Mouse (Mus musculus) lung, postnatal 14 days (tissue): ENCODE data around the gene Ndrg3.
"Not testable (repeated sequence)": the region's sequence is repeated elsewhere in the genome, so short reads cannot be mapped to it uniquely, and the experiment has no call there.

Source experiments
- DNase-seq: peaks from one replicate; pipeline ENCODE4 v3.0.0; 2021

Ndrg3 gene

DNA sequence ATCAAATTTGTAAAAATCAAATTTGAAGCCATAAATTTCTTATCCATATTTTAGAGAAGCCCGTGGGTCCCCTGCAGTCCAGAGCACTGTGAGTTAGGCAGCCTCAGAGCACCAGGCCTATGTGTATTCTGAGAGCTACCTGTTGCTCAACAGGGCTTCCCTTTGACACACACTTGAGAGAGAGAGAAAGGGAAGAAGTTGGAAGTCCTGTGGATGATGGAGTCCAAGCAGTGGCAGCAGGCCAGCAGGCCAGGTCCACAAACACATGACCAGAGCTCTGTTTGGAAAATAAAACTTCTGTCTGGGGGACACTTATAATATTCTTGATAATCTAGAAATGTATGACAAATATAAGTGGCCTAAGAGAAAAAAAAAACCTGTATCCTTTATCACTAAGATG is 58.4 kb downstream of the Ndrg3 start:
- no peak for DNase-seq

DNA sequence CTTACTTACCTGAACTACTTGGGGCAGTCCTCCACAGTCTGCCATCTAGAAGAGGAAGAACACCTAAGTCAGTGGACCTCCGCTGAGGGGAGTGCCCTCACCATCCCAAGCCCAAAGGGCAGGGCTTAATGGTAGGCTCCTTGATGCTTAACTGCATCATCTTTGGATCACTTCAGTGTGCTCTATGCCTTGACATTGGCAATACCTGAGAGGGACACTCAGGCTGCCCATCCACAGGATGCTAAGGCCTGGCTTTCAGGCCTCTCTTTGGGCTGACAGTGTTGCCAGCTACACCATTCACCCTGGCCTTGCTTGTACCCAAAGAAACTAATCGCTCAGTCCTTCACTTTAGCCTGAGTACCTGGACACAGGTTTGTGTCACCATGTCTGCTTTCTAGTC is 60.4 kb downstream of the Ndrg3 start:
- no peak for DNase-seq

DNA sequence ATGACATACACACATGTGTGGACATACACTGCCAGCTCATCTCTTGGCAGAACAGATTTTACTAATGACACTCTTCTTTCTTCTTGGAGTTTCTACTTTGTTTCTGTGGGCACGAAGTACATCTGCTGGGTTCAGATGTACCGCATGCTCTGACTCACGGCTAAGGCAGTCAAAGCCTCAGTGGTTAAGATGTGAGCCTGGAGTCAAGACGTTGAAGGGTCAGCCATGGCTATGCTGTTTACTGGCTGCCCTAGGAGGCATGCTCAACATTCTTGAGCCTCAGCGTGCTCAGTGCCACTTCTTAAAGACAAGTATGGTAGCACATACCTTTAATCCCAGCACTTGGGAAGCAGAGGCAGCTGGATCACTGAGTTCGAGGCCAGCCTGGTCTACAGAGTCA is 61.3 kb downstream of the Ndrg3 start:
- no peak for DNase-seq

DNA sequence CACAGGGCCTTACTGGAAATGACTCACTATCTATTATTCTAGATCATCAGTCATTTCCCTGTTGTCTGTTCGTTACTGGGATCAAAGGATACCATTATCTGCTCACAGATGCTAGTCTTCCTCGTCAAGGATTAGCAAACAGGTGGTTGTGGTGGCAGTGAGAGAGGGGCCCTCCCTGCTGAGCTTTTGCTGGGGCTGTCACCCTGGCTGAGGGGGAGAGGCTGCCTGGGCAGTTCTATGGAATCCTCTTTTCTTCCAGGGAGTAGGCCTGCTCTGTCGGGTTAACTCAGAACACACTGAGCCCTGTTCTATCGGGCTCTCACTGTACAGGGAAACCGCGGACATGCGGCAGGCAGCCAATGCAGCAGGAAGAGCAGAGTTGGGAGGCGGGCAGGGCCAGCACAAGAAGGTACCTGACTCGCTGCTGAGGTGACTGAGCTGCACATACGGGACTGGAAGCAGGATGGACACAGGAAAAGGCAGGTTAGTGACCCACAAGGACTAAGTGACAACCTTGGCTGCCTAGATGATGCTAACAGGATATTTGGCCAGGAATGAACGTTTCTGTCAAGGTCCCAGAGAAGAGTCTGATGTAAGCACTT is 62.2 kb downstream of the Ndrg3 start:
- DNase-seq, result no peak

DNA sequence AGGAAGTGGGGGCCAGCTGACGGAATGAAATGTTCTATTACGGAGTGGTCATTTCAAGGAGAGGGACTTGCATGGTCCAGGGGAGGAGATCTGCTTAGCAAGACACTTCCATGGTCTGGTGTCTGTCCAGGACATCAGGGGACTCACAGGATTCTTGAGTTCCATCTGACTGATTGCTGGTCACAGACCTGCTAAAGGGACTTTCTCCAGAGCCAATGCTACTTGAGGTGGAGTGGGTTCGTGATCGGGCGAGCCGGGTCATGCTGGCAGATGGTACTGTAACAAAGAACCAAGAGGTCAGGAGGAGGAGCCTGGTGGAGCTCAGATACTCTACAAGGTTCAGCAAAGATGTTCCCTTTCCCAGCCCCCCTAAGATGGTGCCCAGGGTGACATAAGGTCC is 63.2 kb downstream of the Ndrg3 start:
- DNase-seq, result no peak

DNA sequence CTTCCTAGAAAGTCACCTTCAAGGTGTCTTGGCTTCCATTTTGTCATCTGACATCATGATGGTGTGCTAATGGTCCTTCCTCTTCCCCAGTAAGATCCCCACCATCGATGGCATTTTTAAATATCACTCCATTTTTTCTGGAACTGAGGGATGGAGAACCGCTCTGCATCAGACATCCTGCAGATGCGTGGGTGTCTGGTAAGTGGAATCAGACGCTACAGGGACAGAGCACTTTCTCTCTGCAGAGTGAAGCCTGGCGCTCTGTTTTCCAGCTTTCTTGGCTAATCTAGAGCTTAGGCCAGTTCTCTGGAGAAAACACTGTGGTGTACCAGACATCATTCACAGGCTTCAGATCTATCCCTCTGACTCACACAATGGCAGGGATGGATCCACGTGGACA is 64.2 kb downstream of the Ndrg3 start:
- no peak for DNase-seq

DNA sequence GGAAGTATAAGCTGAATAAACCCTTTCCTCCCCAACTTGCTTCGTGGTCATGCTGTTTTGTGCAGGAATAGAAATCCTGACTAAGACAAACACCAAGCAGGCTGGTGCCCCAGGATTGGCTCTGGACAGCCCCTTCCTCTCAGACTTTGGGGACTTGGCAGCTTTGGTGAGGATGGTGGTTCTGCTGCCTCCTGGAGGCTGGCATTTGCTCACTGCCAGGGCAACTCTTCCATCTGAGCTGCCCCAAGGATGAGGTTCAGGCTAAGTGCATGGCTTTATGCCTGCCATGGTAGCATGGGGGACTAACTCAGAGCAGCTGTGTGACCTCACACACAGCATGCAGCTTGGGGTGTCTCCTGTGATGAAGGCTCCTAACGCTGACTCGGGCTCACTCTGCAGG is 66.2 kb downstream of the Ndrg3 start:
- not testable (repeated sequence) for DNase-seq

DNA sequence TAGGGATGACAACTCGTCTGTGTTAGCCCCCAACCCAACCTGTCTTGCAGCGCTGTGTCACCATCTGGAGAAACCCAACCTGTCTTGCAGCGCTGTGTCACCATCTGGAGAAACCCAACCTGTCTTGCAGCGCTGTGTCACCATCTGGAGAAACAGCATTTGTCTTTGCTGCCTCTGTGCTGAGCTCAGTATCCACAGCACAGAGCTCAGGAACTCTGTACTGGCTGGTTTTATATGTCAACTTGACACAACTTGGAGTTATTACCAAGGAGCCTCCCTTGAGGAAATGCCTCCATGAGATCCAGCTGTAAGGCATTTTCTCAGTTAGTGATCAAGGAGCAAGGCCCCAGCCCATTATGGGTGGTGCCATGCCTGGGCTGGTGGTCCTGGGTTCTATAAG is 66.8 kb downstream of the Ndrg3 start:
- DNase-seq, result not testable (repeated sequence)

DNA sequence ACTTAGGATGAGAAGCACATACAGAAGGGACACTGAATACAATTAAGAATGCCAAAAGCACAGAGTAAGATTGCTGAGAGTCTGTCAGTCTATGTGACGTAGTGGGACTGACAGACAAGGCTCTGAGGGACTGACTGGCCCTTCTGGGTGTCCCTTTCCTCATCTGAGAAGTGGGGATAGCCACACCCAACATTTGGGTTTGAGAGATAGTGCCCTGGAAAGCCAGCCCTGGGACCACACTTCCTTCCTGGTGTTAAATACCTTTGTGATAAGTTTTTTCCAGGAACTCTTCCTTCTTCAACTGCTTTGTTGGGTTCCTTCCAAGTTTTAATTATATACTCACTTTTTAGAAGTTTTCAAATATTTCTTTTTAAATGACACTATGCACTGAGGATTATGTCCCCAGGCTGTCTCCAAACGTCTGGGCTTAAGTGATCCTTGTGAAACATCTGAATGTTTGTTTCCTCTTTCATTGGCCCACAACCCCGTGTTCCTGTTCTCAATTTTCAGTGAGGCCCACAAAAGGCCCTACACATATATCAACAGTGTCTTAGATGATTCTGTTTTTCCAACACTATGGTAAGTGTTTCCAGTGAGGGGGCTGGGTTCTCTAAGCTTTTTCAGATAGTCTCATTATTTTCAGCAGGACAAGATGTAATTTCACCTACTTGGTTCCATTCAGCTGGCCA is 67.5 kb downstream of the Ndrg3 start:
- no peak for DNase-seq

DNA sequence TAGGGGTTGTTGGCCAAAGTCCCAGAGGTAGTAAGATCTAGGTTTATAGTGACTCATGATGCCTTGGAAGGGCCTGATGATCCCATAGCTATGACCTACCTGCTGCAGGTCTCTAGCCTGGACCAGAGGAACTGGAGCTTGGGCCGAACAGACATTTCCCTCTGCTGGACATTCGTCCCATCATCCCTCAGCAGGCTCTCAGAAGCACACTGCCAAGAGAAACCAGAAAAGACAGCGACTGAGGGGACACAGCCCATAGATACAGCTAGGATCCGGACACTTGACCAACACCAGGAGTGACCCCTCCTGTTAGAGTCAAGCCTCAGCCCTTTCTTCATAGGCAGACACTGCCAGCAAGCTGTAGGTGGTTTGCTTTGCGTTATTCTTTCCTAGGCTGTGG is 68.8 kb downstream of the Ndrg3 start:
- DNase-seq, result no peak

DNA sequence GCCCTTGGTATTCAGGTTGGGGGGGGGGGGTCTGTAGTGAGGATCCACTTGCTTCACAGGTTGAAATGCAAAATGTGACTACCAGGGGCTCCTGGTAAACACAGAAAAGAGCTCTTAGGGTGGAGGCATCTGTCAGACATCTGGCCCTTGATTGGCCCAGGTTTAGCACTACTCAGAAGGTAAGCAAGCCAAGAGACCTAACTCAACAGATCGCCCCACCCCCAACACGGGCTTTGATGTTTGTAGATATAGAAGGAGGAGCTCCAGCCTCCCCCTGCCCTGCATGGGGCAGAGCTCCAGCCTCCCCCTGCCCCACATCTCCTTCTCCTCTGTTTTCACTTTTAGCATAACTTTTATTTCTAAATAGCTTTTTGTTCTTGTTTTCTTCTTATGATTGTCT is 72.1 kb downstream of the Ndrg3 start:
- DNase-seq, result no peak

DNA sequence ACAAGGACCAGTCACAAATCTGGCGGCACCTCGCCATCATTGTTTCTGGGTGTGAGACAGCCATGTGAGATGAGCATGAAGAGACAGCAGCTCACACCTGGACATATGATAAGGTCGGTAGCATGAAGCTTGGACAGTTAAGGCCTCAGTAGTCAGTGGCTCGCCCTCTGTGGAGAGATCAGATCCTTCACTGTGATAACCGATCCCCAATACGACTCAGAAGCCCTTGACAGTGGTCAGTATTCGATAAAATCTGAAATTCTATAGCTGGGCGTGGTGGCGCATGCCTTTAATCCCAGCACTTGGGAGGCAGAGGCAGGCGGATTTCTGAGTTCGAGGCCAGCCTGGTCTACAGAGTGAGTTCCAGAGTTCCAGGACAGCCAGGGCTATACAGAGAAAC is 72.7 kb downstream of the Ndrg3 start:
- not testable (repeated sequence) for DNase-seq

DNA sequence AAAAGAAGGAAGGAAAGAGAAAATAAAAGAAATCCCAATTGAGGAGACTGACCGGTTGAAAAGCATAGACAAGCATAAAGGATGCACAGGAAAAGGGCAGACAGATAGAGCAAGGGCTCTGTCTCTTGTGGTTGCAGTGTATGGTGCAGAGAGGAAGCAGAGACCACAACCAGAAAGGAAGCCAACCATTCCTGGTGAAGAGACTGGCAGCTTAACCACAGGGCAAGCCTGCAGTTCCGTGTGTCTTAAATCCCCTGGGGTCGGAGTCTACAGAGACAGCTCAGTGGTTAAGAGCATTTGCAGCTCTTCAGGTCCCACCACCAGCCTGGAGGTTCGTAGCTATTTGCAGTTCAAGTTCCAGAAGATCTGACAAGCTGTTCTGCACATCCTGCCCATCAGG is 73.3 kb downstream of the Ndrg3 start:
- DNase-seq, result no peak

DNA sequence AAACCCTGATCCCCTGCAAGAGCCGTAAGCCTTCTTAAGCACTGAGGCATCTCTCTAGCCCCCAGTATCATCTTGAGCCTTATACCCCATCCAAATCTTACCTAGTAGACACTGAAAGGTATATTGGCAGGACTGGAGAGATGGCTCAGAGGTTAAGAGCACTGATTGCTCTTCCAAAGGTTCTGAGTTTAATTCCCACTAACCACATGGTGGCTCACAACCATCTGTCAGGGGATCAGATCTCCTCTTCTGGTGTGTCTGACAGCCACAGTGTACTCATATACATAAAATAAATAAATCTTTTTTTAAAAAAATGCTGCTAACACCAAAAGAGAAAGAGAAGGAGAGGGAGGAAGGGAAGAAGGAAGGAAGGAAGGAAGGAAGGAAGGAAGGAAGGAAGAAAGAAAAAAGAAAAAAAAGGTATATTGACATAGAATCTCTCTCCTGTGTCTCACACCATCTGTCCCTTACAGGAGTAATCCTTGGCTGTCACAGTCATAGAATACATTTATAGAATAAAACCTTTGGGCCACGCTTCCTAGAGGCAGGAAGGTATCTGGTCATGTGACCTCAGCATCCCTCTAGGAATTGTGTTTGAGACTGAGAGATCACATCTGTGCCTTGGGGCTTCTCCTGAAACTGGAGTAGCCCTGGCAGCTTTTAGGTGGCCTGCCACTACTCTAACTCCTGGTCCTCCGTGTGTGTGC is 75.3 kb downstream of the Ndrg3 start:
- no peak for DNase-seq

DNA sequence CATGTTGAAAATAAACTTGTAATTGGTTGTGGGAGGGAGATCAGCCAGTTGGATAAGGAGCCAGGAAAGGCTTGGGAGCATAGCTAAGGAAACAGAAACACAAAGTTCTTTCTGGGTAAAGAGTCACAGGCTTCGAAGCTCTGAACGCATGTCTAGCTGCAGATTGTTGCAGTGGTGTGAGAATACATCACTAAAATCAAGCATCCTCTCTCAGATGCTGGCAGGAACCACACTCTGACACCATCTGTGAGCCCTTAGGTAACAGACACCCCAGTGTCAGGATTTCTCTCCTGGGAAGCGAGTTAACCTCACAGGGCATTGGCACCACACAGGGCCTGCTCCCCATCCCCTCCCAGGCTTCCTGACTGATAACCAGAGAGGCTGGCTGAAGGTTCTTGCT is 76.3 kb downstream of the Ndrg3 start:
- DNase-seq, result no peak

DNA sequence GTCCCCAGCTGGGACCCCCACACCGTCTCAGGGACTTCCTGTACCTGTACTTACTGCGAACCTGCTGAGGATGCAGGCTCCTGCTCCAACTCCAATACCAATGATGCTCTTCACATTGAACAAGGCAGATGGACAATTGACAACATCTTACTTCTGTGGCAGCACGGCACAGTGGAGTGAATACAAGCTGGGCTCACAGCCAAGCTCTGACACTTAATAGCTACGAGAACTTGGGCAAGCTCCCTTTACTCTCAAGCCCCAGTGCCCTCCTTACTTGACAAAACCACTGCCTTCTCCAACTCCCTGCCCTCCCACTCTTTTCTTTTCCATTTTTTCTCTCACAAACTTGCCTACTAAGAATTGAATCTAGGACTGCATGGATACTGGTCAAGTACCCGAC is 78.7 kb downstream of the Ndrg3 start:
- DNase-seq, result no peak

DNA sequence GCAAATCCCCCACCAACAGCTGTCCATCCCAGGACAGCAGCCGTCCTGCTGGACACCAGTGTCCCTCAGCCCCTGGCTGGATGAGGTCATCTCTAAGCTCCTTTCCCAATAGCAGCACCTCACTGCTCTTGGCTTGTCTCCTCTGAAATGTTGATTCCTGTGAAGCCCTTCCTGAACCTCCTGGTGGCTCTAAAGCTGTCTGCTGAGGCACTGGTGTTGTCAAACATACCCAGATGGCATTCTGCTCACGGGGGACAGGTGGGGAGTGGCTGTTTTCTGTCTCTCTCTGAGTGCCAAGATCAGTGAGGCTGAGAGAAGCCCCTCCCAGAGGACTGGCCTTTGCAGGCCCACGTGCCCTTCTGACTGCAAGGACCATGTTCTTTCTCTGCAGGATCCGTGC is 85.9 kb downstream of the Ndrg3 start:
- DNase-seq, result not testable (repeated sequence)

DNA sequence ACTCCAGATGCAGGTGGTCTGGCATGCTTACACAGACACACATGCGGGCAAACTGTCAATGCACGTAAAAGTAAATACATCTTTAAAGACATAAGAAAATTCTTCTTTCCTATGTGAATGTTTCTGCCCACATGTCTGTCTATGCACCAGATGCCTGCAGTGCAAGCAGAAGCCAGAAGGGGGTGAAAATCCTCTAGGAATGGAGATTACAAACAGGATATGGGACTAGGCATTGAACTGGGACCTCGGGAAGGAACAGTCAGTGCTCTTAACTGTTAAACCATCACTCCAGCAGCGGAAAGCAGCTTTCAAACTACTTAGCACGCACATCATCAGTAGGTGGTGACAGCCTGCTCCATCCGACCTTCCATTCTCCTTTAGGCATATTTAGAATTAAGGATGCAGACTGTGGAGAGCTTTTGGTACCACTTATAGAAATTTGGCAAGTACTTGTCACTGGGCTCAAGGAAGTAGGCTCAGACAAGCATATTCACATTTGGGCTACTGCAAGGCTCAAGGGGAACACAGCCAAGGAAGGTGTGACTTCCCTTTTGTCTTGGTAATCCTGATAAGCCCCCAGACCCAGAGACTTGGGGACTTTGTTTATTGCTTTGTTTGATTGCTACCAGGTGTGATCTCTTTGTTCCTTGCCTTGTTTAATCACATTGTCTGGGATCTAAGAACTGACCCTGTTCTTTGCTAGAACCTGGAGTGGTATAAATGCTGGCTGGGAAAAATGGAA is 86.7 kb downstream of the Ndrg3 start:
- DNase-seq, result peak; percentile 78

DNA sequence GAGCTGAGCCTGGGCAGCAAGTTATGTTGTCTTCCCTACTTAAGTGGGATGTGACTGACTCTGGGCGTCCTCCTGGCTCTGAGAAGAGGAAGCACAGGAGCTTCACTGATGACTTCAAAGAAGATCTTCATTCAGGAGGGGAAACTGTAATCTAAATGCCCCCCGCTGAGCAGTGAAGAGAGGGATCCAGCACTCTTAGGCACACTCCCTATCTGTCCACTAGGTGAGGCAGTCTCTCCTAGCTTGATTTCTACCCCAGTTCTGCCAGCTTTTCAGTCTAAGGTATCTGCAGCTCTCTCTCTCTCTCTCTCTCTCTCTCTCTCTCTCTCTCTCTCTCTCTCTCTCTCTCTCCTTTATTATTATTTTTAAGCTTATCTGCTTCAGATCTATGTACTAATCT is 88.5 kb downstream of the Ndrg3 start:
- no peak for DNase-seq

DNA sequence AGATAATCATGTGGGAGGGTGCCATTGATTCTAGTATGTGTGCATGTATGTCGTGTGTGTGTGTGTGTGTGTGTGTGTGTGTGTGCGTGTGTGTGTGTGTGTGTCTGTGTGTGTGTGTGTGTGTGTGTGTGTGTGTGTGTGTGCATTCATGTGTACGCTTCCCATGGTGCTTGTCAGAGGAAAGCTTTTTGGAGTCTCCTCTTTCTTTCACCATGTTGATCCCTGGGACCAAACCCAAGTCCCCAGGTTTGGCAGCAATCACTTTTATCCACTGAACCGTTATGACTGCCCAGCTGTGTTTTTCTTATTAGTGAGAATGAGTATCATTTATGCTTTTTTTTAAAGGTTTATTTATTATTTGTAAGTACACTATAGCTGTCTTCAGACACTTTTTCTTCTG is 89.4 kb downstream of the Ndrg3 start:
- DNase-seq, result not testable (repeated sequence)

DNA sequence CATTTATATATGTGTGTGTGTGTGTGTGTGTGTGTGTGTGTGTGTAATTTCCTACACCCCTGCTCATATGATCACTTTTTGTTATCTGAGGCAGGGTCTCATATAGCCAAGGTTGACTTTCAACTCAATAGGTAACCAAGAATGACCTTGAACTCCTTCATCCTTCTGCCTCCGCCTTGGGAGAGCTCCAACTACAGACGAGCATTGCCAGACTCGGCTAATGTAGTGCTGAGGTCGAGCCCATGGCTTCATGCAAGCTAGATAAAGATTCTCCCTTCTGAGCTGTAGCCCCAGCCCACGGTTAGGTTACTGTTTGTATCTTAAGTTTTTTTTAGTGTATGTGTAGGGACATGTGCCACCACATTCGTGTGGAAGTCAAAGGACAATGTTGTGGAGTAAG is 90.0 kb downstream of the Ndrg3 start:
- DNase-seq, result no peak

DNA sequence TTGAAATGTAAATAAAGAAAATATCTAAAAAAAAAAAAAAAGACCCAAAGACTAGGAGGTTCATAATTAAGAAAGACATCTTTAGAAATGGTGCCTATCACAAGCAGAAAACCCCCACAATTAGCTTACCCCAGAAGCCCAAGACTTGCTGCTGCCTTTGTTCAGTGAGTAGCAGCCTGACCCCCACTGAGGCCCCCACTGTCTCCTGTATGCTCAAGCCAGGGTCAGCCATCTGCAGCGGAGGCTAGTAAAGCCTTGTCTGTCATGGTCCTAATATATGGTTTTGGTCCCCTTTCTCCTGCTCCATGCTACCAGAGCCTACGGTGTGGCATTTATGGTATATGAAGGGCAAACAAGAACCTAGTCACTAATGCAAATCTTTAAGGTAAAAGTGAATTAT is 90.5 kb downstream of the Ndrg3 start:
- DNase-seq, result no peak

DNA sequence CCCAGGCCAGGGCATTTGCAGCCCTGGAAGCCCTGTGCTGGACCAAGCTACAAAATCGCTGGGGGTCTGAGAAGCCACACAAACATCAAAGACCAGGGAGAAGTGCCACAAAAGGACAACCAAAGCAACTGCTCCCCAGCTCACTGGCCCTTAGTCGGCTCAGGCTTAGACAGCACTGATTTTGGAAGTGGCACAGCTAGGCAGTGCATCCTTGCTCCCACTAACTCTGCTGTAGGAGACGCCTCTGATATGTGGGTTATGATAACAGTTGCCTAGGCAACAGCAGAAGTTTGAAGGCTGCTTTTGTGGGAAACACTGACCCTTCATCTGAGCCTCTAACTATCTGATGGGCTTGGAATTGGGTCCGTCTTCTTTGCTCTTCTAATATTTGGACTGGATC is 92.7 kb downstream of the Ndrg3 start:
- no peak for DNase-seq

DNA sequence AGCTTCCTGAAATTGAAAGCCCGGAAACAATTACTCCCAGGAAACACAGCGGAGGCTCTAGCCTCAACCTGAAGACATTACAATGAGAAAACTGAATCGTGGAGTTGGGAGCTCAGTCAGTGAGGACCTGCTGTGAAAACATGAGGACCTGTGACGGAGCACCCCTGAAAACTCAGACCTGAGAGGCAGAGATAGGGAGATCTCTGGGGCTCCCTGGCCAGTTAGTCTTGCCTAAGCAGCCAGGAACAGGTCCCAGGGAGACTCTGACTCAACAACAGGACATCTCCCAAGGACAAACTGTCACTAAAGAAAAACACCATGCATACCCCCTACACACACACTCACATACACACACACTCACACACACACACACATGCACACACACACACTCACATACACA is 93.5 kb downstream of the Ndrg3 start:
- DNase-seq, result no peak
